Mouse (Mus musculus) heart, postnatal 14 days (tissue): ENCODE data around the gene Adamts10. TPM values are rescaled to one million over a fixed set of nuclear protein-coding genes. Genes with fewer than 3 reads are reported as not detected.

ENCODE experiments used
- DNase-seq, 2 experiments: peaks; one replicate each; pipeline ENCODE4 v3.0.0; 2021 to 2022
- intact Hi-C: fragments of 180-260 bp; cut with DNase I; formaldehyde crosslinking; loops from one replicate; pipeline ENCODE4 v1.15.1; 2025
- long read RNA-seq, 2 experiments: library from polyadenylated mRNA; stranded (forward); transcript quantifications; one replicate each; pipeline ENCODE4 v2.0.0; 2021
- total RNA-seq, 2 experiments: library from RNA; stranded (reverse); gene quantifications; 2 replicates each; pipeline ENCODE4 v1.2.3; 2021

Gene Adamts10
- 10 to 100 TPM; 31.7 to 38.4 TPM for total RNA-seq
- long read RNA-seq, experiment 1, full-length matches to known transcripts, result 4 of 30 reads
- long read RNA-seq, experiment 1, partial matches to known transcripts, result 9 of 30 reads
- long read RNA-seq, experiment 1, other reads (novel, unspliced or antisense), result 17 of 30 reads
- long read RNA-seq, experiment 2, full-length matches to known transcripts, result 16 of 44 reads
- long read RNA-seq, experiment 2, partial matches to known transcripts, result 4 of 44 reads
- long read RNA-seq, experiment 2, other reads (novel, unspliced or antisense), result 24 of 44 reads

GRCm38 (mm10) chr17:33523918-33524755, at the start of gene Adamts10:
Gene Adamts10, plus strand, starts transcription at chr17:33524204.
- DNase-seq, result peak; percentile 86 to 90
- intact Hi-C loops, result no loop called here

GRCm38 (mm10) chr17:33484020-33484419, 40.0 kb upstream of the Adamts10 start:
- intact Hi-C loops, result no loop called here

GRCm38 (mm10) chr17:33487211-33487610, 36.8 kb upstream of the Adamts10 start:
- intact Hi-C loops, result no loop called here
- DNase-seq, result no peak

More at GRCm38 (mm10) chr17:33484020-33484419, 40.0 kb upstream of the Adamts10 start:
- no peak for DNase-seq

- DNase-seq, result peak; percentile 18 to 41
- intact Hi-C loops, result no loop called here
These were observed 36.4 kb upstream of the Adamts10 start for GRCm38 (mm10) chr17:33487652-33488051.

- no peak for DNase-seq
- intact Hi-C loops, result loop anchor here (5.0 kb wide), 1 partner anchor 54 kb away; no protein-coding TSS in a partner anchor
These were observed 32.6 kb upstream of the Adamts10 start for GRCm38 (mm10) chr17:33491371-33491770.

- intact Hi-C loops, result loop anchor here (5.0 kb wide), 1 partner anchor 56 kb away; no protein-coding TSS in a partner anchor
- peak; percentile 6 to 47 for DNase-seq
These were observed 30.9 kb upstream of the Adamts10 start for GRCm38 (mm10) chr17:33493065-33493464.

- no peak for DNase-seq
- intact Hi-C loops, result loop anchor here (5.0 kb wide), 1 partner anchor 57 kb away; no protein-coding TSS in a partner anchor
These were observed 29.4 kb upstream of the Adamts10 start for GRCm38 (mm10) chr17:33494586-33494985.

- DNase-seq, result no peak
- intact Hi-C loops, result no loop called here
These were observed 25.1 kb upstream of the Adamts10 start for GRCm38 (mm10) chr17:33498918-33499317.

GRCm38 (mm10) chr17:33508386-33508785, 15.6 kb upstream of the Adamts10 start:
- intact Hi-C loops, result no loop called here

GRCm38 (mm10) chr17:33510172-33510571, 13.8 kb upstream of the Adamts10 start:
- DNase-seq, result no peak
- intact Hi-C loops, result no loop called here

More at GRCm38 (mm10) chr17:33508386-33508785, 15.6 kb upstream of the Adamts10 start:
- DNase-seq, result no peak

GRCm38 (mm10) chr17:33512441-33513415, 11.3 kb upstream of the Adamts10 start:
- peak; percentile 24 to 27 for DNase-seq

GRCm38 (mm10) chr17:33513874-33514273, 10.1 kb upstream of the Adamts10 start:
- intact Hi-C loops, result no loop called here
- DNase-seq, result no peak

More at GRCm38 (mm10) chr17:33512441-33513415, 11.3 kb upstream of the Adamts10 start:
- intact Hi-C loops, result no loop called here

- intact Hi-C loops, result no loop called here
- DNase-seq, result no peak
These were observed 3.6 kb upstream of the Adamts10 start for GRCm38 (mm10) chr17:33520366-33520765.

- DNase-seq, result peak; percentile 21 to 35
These were observed 530 bp upstream of the Adamts10 start for GRCm38 (mm10) chr17:33523431-33523917.

GRCm38 (mm10) chr17:33524806-33525373, 886 bp downstream of the Adamts10 start:
- intact Hi-C loops, result no loop called here
- peak; percentile 55 to 56 for DNase-seq

More at GRCm38 (mm10) chr17:33523431-33523917, 530 bp upstream of the Adamts10 start:
- intact Hi-C loops, result no loop called here

- intact Hi-C loops, result no loop called here
These were observed 2.5 kb downstream of the Adamts10 start for GRCm38 (mm10) chr17:33526506-33526905.

GRCm38 (mm10) chr17:33539106-33539675, 15.2 kb downstream of the Adamts10 start:
- peak; percentile 44 to 61 for DNase-seq
- intact Hi-C loops, result loop anchor here (1.0 to 10.0 kb wide), 2 partner anchors 100 to 266 kb away; no protein-coding TSS in a partner anchor

More at GRCm38 (mm10) chr17:33526506-33526905, 2.5 kb downstream of the Adamts10 start:
- DNase-seq, result peak; percentile 38 to 50

- no peak for DNase-seq
- intact Hi-C loops, result loop anchor here (1.0 to 10.0 kb wide), 2 partner anchors 101 to 265 kb away; no protein-coding TSS in a partner anchor
These were observed 15.9 kb downstream of the Adamts10 start for GRCm38 (mm10) chr17:33539878-33540277.

- intact Hi-C loops, result no loop called here
- DNase-seq, result no peak
These were observed 25.2 kb downstream of the Adamts10 start for GRCm38 (mm10) chr17:33549212-33549611.
